Mouse (Mus musculus) Patski (cell line): ENCODE data around the gene Spon1. TPM values are rescaled to one million over a fixed set of nuclear protein-coding genes. Genes with fewer than 3 reads are reported as not detected.

ENCODE experiments used
- ATAC-seq: fragments of 100-300 bp; one replicate; pipeline ENCODE4 v1.8.0; 2021
- CTCF ChIA-PET: fragments of 350-600 bp; sonication (Branson Sonifier 250); formaldehyde crosslinking; loops from one replicate; lab custom pipeline; 2022; ENCODE audit warnings: inconsistent platforms; lab: Charles Lee
- POLR2A ChIA-PET: fragments of 350-600 bp; sonication (Branson Sonifier 250); formaldehyde crosslinking; loops from one replicate; lab custom pipeline; 2022; ENCODE audit warnings: antibody characterized with exemption, inconsistent platforms; lab: Charles Lee
- DNase-seq: peaks from one replicate; pipeline ENCODE4 v3.0.0-alpha.2; 2011; ENCODE audit warnings: low read depth, low spot score
- H3K27me3 ChIP-seq: fragments of 371-371 bp; one replicate; pipeline ENCODE4 v1.5.1; 2021
- CTCF ChIP-seq: fragments of 100-300 bp; IDR thresholded peaks from one replicate; pipeline ENCODE4 v1.5.1; 2021
- in situ Hi-C: fragments of 300-500 bp; cut with MboI; formaldehyde crosslinking; loops from 3 replicates; pipeline ENCODE4 v1.11.1; 2018; ENCODE audit warnings: low pct_unique_long_range_greater_than_20kb, mixed read lengths
- polyA plus RNA-seq: library from polyadenylated mRNA; unstranded; gene quantifications from one replicate; pipeline ENCODE4 v1.2.3, GENCODE M21; 2021

The Spon1 gene
- polyA plus RNA-seq, 1 experiment from 2014 or later: 0.33 TPM

DNA sequence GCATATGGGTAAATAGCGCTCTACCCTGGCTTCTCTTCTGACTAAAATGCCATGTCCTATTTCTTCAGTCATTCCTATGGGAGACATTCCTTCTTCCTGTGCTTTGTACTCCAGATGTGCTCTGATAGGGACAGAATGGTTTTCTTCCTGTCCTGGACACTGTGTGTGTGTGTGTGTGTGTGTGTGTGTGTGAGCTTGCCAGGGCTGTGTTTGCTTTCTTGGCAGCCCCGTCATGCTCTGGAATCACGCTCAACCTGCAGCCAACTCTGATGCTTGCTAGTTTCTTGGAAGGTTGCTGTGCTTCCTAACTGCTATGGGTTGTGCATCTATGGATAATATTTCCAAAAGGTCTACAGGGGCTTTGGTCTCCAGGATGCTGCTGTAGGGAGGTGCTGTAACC lies 9.1 kb downstream of the Spon1 start:
- no peak for TF ChIP-seq CTCF
- no peaks in the 10 kb centered on the region for H3K27me3 ChIP-seq
- POLR2A ChIA-PET: no interaction called here
- ATAC-seq (no peak), DNase-seq (no peak)
- CTCF ChIA-PET: no interaction called here
- in situ Hi-C loops: loop anchor here (25.0 kb wide), 1 partner anchor 437 kb away; no protein-coding TSS in a partner anchor

DNA sequence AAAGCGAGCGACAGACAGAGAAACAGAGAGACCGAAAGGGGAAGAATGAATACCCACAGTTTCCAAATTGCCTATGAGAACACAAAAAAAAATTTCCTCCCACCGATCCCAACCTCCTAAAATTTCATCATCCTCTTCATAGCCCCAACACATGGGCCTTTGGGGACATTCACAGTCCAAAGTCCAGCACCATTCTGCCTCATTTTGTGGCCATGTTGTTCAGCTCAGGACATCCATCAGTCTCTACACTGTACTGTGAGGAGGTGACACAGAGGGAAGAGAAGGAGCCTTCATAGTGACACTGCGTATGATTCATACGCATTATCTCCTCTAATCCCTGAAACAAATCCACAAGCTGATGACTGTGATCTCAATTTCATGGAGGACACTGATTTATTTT lies 12.7 kb downstream of the Spon1 start:
- no peak for DNase-seq
- no peaks in the 10 kb centered on the region for H3K27me3 ChIP-seq
- CTCF ChIA-PET: no interaction called here
- no peak for TF ChIP-seq CTCF
- in situ Hi-C loops: no loop called here
- no peak for ATAC-seq
- POLR2A ChIA-PET: no interaction called here

DNA sequence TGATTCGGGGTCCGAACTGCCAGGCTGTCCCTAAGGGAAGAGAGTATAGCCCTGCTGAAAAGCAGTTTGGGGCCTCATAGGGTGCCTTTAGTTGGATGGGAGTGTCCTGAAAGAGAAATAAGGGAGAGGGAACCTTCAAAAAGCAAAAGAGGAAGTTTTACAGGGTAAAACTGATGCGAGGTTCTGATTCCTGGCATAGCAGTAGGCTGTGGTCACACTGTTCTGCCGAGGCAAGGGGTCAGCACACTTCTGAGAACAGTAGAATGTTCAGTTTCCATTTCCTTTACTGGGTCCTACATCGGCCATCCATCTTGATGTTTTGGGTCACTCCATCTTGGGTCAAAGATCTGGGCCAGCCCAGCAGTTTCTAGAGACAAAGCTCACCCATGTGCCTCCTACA lies 14.5 kb downstream of the Spon1 start:
- TF ChIP-seq CTCF: no peak
- POLR2A ChIA-PET: no interaction called here
- CTCF ChIA-PET: interaction anchor here (1.5 kb wide), 1 partner anchor 13 kb away, joined by 4 read pairs; no protein-coding TSS in a partner anchor
- DNase-seq (no peak), ATAC-seq (no peak)
- in situ Hi-C loops: no loop called here
- no peaks in the 10 kb centered on the region for H3K27me3 ChIP-seq

DNA sequence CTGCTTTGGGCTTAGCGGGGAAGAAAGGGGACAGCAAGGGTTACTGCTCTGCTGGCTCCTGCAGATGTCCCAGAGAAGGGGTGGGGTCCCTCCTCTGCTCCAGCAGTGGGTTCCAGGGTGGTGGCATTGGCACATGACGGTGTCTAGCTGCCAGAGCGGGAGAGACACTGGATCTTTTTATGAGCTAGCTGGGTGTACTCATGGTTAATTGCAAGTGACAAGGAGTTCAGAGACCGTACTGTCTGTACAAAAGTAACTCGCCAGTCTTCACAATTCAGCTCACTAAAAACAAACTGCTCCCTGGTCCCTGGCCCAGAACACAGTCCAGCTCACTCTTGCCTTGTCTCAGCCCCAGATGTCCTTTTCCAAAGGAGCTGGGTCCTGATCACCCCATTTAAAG lies 26.2 kb downstream of the Spon1 start:
- H3K27me3 ChIP-seq: peaks cover 5% of the 10 kb centered on the region
- in situ Hi-C loops: no loop called here
- DNase-seq (no peak), ATAC-seq (no peak)
- TF ChIP-seq CTCF: no peak
- ChIA-PET POLR2A (no interaction called here), CTCF (interaction anchor here (1.2 kb wide), 1 partner anchor 10 kb away, joined by 3 read pairs; no protein-coding TSS in a partner anchor)

DNA sequence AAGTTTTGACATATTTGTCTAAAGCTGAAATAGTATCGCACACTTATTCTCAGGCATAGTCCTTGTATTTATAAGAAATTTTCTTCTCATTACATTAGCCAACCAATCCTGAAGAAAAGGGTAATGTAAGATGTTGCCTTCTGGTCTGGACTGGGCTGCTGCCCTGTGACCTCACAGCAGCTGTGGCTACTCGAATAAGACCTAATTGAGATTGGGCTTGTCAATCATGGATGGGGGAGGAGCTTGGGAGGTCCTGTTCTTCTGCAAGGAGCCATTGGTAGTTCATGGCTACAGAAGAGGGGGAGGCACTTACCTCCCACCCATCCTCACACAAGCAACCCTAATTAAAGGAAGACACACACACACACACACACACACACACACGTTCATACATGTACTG lies 27.1 kb downstream of the Spon1 start:
- in situ Hi-C loops: no loop called here
- ATAC-seq: no peak
- no peak for TF ChIP-seq CTCF
- no peak for DNase-seq
- POLR2A ChIA-PET: no interaction called here
- peaks cover 5% of the 10 kb centered on the region for H3K27me3 ChIP-seq
- CTCF ChIA-PET: interaction anchor here (1.2 to 1.4 kb wide), 2 partner anchors 9 to 12 kb away, joined by 3 to 4 read pairs; no protein-coding TSS in a partner anchor

DNA sequence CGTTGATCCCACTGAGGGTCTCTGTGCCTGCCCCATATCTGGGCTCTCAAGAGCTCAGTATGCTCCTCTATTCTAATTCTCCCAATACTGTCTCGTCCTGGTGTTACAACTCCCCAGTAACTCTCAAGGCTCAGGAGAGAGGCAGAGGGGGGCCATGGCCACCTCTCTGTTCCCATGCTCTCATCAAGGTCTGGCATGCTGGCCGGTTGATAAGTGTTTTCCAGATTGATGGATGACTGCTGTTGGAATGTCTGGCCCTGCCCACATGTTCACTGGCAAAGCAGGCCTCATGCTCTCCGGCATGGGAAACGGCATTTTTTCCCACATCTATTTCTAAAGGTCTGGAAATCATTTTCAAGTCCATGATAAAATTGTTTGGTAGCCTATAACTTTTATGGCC lies 29.4 kb downstream of the Spon1 start:
- ChIA-PET POLR2A (no interaction called here), CTCF (no interaction called here)
- no peak for TF ChIP-seq CTCF
- DNase-seq: no peak
- peaks cover 10% of the 10 kb centered on the region for H3K27me3 ChIP-seq
- in situ Hi-C loops: no loop called here
- no peak for ATAC-seq

DNA sequence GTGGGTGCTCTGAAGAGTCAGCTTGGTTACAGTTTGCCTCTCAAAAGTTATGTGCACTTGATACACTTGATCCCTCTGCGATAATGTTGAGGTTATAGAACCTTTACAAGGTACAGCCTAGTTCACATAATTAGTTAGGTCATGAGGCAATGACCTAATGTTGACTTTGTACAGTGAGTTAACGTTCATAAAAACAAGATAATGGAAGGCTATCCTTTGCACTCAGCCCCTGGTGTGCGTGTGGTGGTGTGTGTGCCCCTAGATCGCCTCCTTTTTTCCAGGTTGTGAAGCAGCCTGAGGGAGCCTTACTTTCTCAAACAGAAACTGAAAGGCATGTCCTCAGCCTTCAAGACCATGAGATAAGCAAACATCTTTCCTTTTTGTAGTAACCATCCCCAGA lies 31.3 kb downstream of the Spon1 start:
- POLR2A ChIA-PET: no interaction called here

DNA sequence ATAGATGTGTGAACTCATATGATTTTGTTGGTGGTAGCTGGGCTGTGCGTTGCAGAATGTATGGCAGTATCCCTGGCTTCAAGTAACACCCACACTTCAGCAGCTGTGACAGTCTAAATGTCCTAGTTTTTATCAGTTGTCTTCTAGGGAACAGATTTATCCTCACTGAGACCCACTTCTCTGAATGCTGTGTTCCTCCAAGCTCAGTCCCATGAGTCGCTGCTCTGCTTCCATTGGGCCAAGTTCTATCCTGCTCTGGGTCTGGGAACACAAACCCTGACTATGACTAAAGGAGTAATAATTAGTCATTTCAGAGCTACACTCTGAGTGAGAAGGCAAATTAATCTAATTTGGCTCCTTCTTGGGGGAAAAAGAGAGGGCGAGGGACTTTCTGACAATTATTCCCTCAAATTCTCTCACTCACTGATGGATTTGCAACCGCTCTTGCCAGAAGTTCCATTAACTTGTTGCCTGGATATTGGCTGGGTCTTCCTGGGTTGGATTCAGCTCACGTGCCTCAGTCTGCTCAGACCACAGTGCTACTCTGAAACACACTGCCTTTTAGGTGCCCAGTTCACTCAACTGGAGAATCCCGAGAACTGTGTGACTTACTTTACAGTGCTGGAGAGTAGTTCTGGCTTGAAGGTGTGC lies 32.9 kb downstream of the Spon1 start:
- ChIA-PET CTCF (no interaction called here), POLR2A (no interaction called here)
- in situ Hi-C loops: no loop called here
- no peak for TF ChIP-seq CTCF
- H3K27me3 ChIP-seq: peaks cover 15% of the 10 kb centered on the region
- DNase-seq: no peak
- no peak for ATAC-seq

More for the DNA sequence above, 31.3 kb downstream of the Spon1 start:
- in situ Hi-C loops: no loop called here
- peaks cover 10% of the 10 kb centered on the region for H3K27me3 ChIP-seq
- DNase-seq (no peak), ATAC-seq (no peak)
- no peak for TF ChIP-seq CTCF
- CTCF ChIA-PET: no interaction called here

DNA sequence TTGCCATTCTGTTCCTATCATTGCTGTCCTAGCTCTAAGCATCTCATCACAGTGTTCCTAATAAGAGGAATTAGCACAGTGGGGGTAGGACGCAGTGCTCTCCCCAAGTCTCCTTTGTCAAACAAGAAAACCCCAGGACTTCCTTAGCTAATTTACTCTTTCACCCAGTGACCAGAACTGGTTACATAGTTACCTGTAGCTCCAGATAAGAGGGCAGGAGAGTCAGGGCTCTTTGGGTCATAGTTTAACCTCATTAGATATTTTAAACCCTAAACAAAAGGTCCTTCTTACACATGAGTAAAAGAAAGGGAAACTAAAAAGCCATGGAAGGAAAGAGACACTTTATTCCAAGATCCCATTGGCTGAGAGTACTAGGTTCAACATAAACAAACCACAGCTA lies 44.0 kb downstream of the Spon1 start:
- in situ Hi-C loops: no loop called here
- TF ChIP-seq CTCF: no peak
- DNase-seq (no peak), ATAC-seq (no peak)
- H3K27me3 ChIP-seq: peaks cover 4% of the 10 kb centered on the region
- CTCF ChIA-PET: no interaction called here
- POLR2A ChIA-PET: no interaction called here

DNA sequence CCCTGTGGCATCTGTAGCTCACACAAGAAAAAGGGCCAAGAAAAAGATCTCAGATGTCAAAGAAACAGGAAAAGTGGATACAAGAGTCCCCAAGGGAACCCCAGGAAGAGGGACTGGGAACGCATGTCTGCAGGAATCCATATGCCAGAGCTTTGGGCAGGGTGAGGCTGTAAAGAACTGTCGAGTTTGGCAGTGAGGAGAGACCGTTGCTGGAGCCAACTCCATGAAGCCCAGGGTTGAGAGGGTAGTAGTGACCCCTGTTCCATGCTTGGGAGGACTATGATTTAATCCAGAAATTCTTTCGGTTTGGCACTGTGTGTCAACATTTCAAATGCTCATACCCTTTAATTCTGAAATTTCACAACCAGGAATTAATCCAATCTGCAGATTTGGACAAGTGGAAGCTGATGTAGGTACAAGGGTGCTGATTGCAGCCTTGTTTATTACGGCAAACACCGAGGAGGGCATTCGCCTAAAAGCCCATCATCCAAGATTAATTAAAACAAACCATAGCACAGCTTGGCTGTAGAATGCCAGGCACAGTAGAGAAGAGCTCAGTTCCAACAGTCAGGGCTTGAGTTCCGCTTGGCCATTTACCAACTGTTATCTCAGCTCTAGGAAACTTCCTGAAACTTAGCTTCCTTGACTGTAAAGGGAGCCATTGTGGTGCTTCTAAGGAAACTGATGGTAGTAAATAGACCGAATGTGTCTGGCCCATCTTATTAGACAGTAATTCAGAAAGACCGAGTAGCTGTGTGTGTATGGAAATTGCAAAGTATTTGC lies 45.8 kb downstream of the Spon1 start:
- no peak for DNase-seq
- no peak for ATAC-seq
- no peak for TF ChIP-seq CTCF
- H3K27me3 ChIP-seq: peaks cover 4% of the 10 kb centered on the region
- CTCF ChIA-PET: interaction anchor here (1.2 kb wide), 1 partner anchor 216 kb away, joined by 3 read pairs; no protein-coding TSS in a partner anchor
- in situ Hi-C loops: no loop called here
- POLR2A ChIA-PET: no interaction called here
